Mouse (Mus musculus) CH12.LX (cell line): ENCODE measurements around the gene Qpctl. TPM values are rescaled to one million over a fixed set of nuclear protein-coding genes. Genes with fewer than 3 reads are reported as not detected.

ENCODE experiments used
- DNase-seq: peaks from one replicate; pipeline ENCODE4 v3.0.0-alpha.2; 2013; ENCODE audit errors: extremely low read depth
- H3K27ac ChIP-seq: 2 replicates; pipeline ENCODE4 v1.5.1; 2012; ENCODE audit warnings: low read depth, mild to moderate bottlenecking, control low read depth, moderate library complexity; ENCODE audit not compliant: insufficient read depth
- H3K27me3 ChIP-seq: replicated peaks from 2 replicates; pipeline ENCODE3; 2012; ENCODE audit warnings: inconsistent platforms
- H3K36me3 ChIP-seq, 2 experiments: replicated peaks in 1 of 2; 2 replicates each; pipeline versions ENCODE3 to v1.6.1; 2012; ENCODE audit warnings: inconsistent platforms in 1 of 2, low read length in 1 of 2, mild to moderate bottlenecking in 1 of 2, mixed read lengths in 1 of 2, moderate library complexity in 1 of 2; ENCODE audit not compliant: control insufficient read depth in 1 of 2, insufficient read depth in 1 of 2
- H3K4me1 ChIP-seq, 2 experiments: 2 replicates each; pipeline ENCODE4 v1.6.1; 2012; ENCODE audit warnings: inconsistent platforms in 1 of 2, moderate library complexity in 1 of 2; ENCODE audit not compliant: insufficient read depth in 2 of 2, control insufficient read depth in 1 of 2
- H3K4me2 ChIP-seq: 2 replicates; pipeline ENCODE4 v1.6.1; 2012; ENCODE audit warnings: low read depth, mild to moderate bottlenecking, control low read depth; ENCODE audit not compliant: poor library complexity, insufficient read depth, severe bottlenecking
- H3K4me3 ChIP-seq, 3 experiments: fragments of 150-350 bp in 1 of 3; sonication (generic) in 1 of 3; replicated peaks in 1 of 3; 2 replicates each; pipeline versions ENCODE3 to v1.5.1; 2011 to 2012; ENCODE audit warnings: low read depth in 2 of 3, low read length in 2 of 3, mild to moderate bottlenecking in 2 of 3, moderate library complexity in 2 of 3, control low read depth in 1 of 3, improper control_type of control experiment in 1 of 3, inconsistent platforms in 1 of 3, mixed read lengths in 1 of 3; ENCODE audit not compliant: poor library complexity in 1 of 3
- H3K79me2 ChIP-seq: replicated peaks from 2 replicates; pipeline ENCODE4 v1.6.1; 2012; ENCODE audit warnings: mild to moderate bottlenecking, moderate library complexity; ENCODE audit not compliant: control insufficient read depth, poor library complexity, insufficient read depth, severe bottlenecking; ENCODE audit errors: extremely low read depth
- H3K9ac ChIP-seq: 2 replicates; pipeline ENCODE4 v1.6.1; 2012; ENCODE audit warnings: low read depth, mild to moderate bottlenecking, control low read depth, moderate library complexity; ENCODE audit not compliant: insufficient read depth
- H3K9me3 ChIP-seq: replicated peaks from 2 replicates; pipeline ENCODE3; 2012; ENCODE audit warnings: low read length, inconsistent platforms, mixed read lengths
- CHD1 ChIP-seq: IDR thresholded peaks from 2 replicates; pipeline ENCODE4 v1.6.1; 2012; ENCODE audit warnings: low read depth, low read length, improper control_type of control experiment, inconsistent platforms
- ELF1 ChIP-seq: IDR thresholded peaks from 2 replicates; pipeline ENCODE4 v1.6.1; 2014; ENCODE audit warnings: low read depth, mild to moderate bottlenecking, inconsistent platforms, low read length, improper control_type of control experiment
- EP300 ChIP-seq: IDR thresholded peaks from 2 replicates; pipeline ENCODE4 v1.6.1; 2011; ENCODE audit warnings: low read length, improper control_type of control experiment
- ETS1 ChIP-seq: conservative IDR thresholded peaks from 2 replicates; pipeline ENCODE4 v1.6.1; 2012; ENCODE audit warnings: low read depth, mild to moderate bottlenecking, inconsistent platforms, low read length, improper control_type of control experiment, moderate library complexity
- HCFC1 ChIP-seq: IDR thresholded peaks from 2 replicates; pipeline ENCODE4 v1.6.1; 2012; ENCODE audit warnings: low read depth, mild to moderate bottlenecking, inconsistent platforms, low read length, improper control_type of control experiment
- IRF4 ChIP-seq: IDR thresholded peaks from 2 replicates; pipeline ENCODE4 v1.6.1; 2014; ENCODE audit warnings: low read depth, mild to moderate bottlenecking, inconsistent platforms, low read length, improper control_type of control experiment
- JUN ChIP-seq: IDR thresholded peaks from 2 replicates; pipeline ENCODE4 v1.6.1; 2011; ENCODE audit warnings: low read depth, mild to moderate bottlenecking, low read length, improper control_type of control experiment, moderate library complexity; ENCODE audit not compliant: insufficient read depth
- MEF2A ChIP-seq: IDR thresholded peaks from 2 replicates; pipeline ENCODE4 v1.6.1; 2014; ENCODE audit warnings: low read depth, mild to moderate bottlenecking, inconsistent platforms, low read length, improper control_type of control experiment, borderline replicate concordance
- MXI1 ChIP-seq: IDR thresholded peaks from 2 replicates; pipeline ENCODE4 v1.6.1; 2011; ENCODE audit warnings: mild to moderate bottlenecking, low read depth, low read length, improper control_type of control experiment
- MYC ChIP-seq: IDR thresholded peaks from 2 replicates; pipeline ENCODE4 v1.6.1; 2011; ENCODE audit warnings: low read depth, mild to moderate bottlenecking, improper control_type of control experiment, low read length
- POLR2A ChIP-seq: IDR thresholded peaks from 2 replicates; pipeline ENCODE4 v1.6.1; 2011; ENCODE audit warnings: low read depth, mild to moderate bottlenecking, improper control_type of control experiment, low read length
- RAD21 ChIP-seq: IDR thresholded peaks from 2 replicates; pipeline ENCODE4 v1.6.1; 2011; ENCODE audit warnings: low read depth, mild to moderate bottlenecking, low read length, improper control_type of control experiment, moderate library complexity
- SIN3A ChIP-seq: IDR thresholded peaks from 2 replicates; pipeline ENCODE4 v1.6.1; 2012; ENCODE audit warnings: low read length, improper control_type of control experiment, inconsistent platforms
- SMC3 ChIP-seq: IDR thresholded peaks from 2 replicates; pipeline ENCODE4 v1.6.1; 2011; ENCODE audit warnings: low read depth, low read length, improper control_type of control experiment
- TCF12 ChIP-seq: IDR thresholded peaks from 2 replicates; pipeline ENCODE4 v1.6.1; 2014; ENCODE audit warnings: low read depth, mild to moderate bottlenecking, inconsistent platforms, low read length, improper control_type of control experiment
- UBTF ChIP-seq: IDR thresholded peaks from 2 replicates; pipeline ENCODE4 v1.6.1; 2012; ENCODE audit warnings: low read depth, mild to moderate bottlenecking, inconsistent platforms, low read length, improper control_type of control experiment, moderate library complexity
- USF1 ChIP-seq: IDR thresholded peaks from 2 replicates; pipeline ENCODE4 v1.6.1; 2014; ENCODE audit warnings: low read depth, mild to moderate bottlenecking, inconsistent platforms, low read length, improper control_type of control experiment
- ZC3H11A ChIP-seq: IDR thresholded peaks from 2 replicates; pipeline ENCODE4 v1.6.1; 2012; ENCODE audit warnings: low read depth, mild to moderate bottlenecking, inconsistent platforms, low read length, improper control_type of control experiment
- ZMIZ1 ChIP-seq: IDR thresholded peaks from 2 replicates; pipeline ENCODE4 v1.6.1; 2012; ENCODE audit warnings: low read depth, mild to moderate bottlenecking, inconsistent platforms, low read length, improper control_type of control experiment
- ZNF384 ChIP-seq: IDR thresholded peaks from 2 replicates; pipeline ENCODE4 v1.6.1; 2012; ENCODE audit warnings: low read depth, low read length, improper control_type of control experiment, inconsistent platforms
- dilution Hi-C: fragments of 300-500 bp; cut with MboI; formaldehyde crosslinking; loops from 2 replicates; pipeline ENCODE4 v1.14.3; 2020; ENCODE audit warnings: low sequenced_read_pairs; ENCODE audit not compliant: extremely low pct_unique_long_range_greater_than_20kb, extremely low pct_ligation_motif_present
- in situ Hi-C: fragments of 300-500 bp; cut with MboI; formaldehyde crosslinking; loops from 3 replicates; pipeline ENCODE4 v1.14.3; 2019; ENCODE audit warnings: low sequenced_read_pairs, low pct_ligation_motif_present, low pct_unique_long_range_greater_than_20kb, mixed read lengths
- polyA plus RNA-seq: library from polyadenylated mRNA; unstranded; fragments of >175 nt; gene quantifications from 2 replicates; pipeline ENCODE4 v1.2.1, GENCODE M21; 2012; ENCODE audit warnings: low read depth; ENCODE audit not compliant: insufficient read length
- total RNA-seq, 2 experiments: library from RNA; depleted of rRNA; stranded (reverse); fragments of 300-350 nt in 1 of 2; fragments of >200 nt in 1 of 2; gene quantifications; 2 replicates each; pipeline ENCODE4 v1.2.3; 2012 to 2014

Gene Qpctl
- total and polyA plus RNA-seq, 3 experiments = 5.2 to 9.8 (median 9.6) TPM

- Histone ChIP-seq H3K79me2 (no peaks in the 10 kb centered on the region), H3K9me3 (no peaks in the 10 kb centered on the region), H3K27ac (no peak overlapping the region), H3K27me3 (peaks cover 7% of the 10 kb centered on the region), H3K9ac (no peak overlapping the region), H3K4me1 (peaks cover 5 to 8% of the 10 kb centered on the region in 2 experiments), H3K4me2 (no peak overlapping the region), H3K36me3 (peaks cover 2 to 42% of the 10 kb centered on the region in 2 experiments), H3K4me3 (no peak overlapping the region)
- no peak for TF ChIP-seq ZMIZ1
- TF ChIP-seq ZC3H11A = no peak
- TF ChIP-seq HCFC1 = no peak
- no peak for TF ChIP-seq ELF1
- no peak for TF ChIP-seq MXI1
- TF ChIP-seq MEF2A = no peak
- no peak for TF ChIP-seq JUN
- no peak for TF ChIP-seq TCF12
- no peak for TF ChIP-seq IRF4
- DNase-seq = no peak
- in situ Hi-C loops = no loop called here
- dilution Hi-C loops = no loop called here
Measured at GRCm38 (mm10) chr7:19159411-19159810, 10.3 kb upstream of the Qpctl start.

GRCm38 (mm10) chr7:19158601-19159000, 9.5 kb upstream of the Qpctl start:
- in situ Hi-C loops = no loop called here
- Histone ChIP-seq H3K4me3 (no peak overlapping the region), H3K9ac (no peak overlapping the region), H3K27me3 (peaks cover 3% of the 10 kb centered on the region), H3K36me3 (peaks cover 8 to 50% of the 10 kb centered on the region in 2 experiments), H3K9me3 (no peaks in the 10 kb centered on the region), H3K27ac (no peak overlapping the region), H3K4me2 (no peak overlapping the region), H3K79me2 (no peaks in the 10 kb centered on the region), H3K4me1 (peaks cover 5 to 8% of the 10 kb centered on the region in 2 experiments)
- TF ChIP-seq EP300 (no peak), SMC3 (no peak), ETS1 (no peak), CHD1 (no peak), ZC3H11A (no peak), SIN3A (no peak), RAD21 (no peak), UBTF (no peak), ELF1 (no peak), MYC (no peak), POLR2A (no peak), ZNF384 (no peak), MEF2A (no peak), IRF4 (no peak), USF1 (no peak)
- dilution Hi-C loops = no loop called here
- DNase-seq = no peak
